Mouse (Mus musculus): ENCODE measurements at regions not wholly inside any gene's neighbourhood (a gene's known extent, or its start where the extent isn't known, plus 50 kb on each side); places are given as distances from the start of the nearest gene placed in this dataset.

DNA sequence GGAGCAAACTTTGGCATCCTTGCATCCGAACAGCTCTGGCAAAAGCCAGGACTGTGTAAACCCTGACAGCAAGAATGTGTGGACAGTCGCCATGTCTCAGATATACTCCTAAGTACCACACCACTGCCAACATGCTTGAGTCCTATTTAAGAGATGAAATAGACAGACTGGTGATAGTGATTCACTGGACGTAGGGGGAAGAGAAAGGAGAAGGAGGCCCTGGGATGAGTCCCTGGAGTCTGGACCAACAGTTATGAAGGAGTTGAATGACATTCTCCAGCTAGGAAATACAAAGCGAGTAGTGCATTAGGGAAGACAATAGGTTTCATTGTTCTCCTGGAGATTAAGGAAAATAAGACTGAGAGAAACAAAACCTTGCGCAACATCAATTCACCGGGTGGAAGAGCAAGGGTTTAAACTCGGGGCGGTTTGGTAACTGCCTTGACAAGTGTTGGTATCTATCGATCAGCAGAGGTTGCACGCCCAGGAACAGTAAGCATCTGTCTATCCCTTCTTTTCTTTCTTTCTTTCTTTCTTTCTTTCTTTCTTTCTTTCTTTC is 54.3 kb upstream of the Nrbf2 start:
- no peak for DNase-seq

DNA sequence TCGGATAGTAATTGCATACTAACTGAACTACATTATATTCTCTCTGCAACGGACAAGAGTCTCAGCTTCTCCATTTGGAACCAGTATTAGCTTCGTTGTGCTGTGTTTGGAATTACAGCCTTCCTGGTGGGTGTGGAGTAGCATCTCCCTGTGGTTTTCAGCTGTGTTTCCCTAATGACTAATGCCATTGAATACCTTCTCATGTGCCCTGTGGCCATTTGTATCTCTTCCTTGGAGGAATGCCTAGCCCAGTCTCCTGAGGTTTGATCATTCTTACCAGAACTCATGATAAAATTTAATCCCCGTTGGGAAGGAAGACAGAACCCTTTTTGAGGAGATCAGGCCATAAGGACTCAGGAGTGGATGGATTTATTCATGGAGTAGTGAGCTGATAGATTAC is 59.6 kb upstream of the Nrbf2 start:
- DNase-seq, result no peak

DNA sequence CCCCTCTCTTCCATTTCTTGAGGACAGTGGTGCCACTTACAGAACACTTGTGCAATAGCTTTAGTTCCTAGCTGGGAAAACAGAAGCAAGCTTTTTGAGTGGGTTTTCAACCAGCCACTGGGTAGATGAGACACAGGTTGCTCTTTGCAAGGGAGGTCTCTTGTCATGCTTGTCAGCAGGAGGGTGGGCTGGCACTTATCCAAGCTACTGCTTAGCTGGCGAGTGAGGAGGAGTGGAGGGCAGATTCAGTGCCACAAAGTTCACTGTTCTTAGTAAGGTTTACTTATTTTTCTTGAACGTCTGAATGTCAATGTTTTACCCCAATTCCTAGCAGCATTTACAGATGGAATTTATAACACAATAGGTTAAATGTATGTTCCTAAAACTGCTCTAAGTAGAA is 65.9 kb upstream of the Nrbf2 start:
- no peak for DNase-seq

DNA sequence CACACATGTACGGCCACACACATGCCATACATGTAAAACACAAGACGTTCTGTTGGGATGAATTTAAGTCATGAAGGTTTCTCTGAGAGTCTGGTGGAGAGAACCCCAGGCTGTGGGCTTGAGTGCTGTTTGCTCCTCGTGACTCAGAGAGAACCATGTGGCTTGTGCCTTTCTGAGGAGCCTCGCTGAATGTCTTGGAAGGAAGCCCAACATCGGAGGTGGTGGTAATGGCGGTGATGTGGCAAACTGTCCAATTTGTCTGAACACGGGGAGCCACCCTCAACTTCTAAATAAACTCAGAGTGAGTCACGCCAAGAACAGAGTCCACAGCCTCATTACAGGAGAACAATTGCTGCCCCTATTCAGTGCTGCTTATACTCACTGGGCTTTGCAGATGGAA is 75.7 kb upstream of the Nrbf2 start:
- DNase-seq, result no peak

DNA sequence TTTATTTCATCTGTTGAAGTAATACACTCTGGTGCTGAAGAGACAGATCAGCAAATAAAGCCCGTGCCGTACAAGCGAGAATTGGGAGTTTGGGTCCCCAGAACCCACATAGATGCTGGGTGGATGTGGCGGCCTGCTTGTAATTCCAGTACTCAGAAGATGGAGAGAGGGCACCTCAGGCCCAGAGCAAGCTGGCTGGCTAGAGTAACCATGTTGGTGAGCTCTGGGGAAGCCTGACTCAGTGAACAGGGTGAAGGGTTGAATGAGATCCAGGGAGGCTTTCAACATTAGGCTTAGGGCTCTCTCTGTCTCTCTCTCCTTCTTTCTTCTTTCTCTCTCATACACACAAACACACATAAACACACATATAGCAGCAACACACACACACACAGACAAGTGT is 76.2 kb upstream of the Nrbf2 start:
- no peak for DNase-seq

DNA sequence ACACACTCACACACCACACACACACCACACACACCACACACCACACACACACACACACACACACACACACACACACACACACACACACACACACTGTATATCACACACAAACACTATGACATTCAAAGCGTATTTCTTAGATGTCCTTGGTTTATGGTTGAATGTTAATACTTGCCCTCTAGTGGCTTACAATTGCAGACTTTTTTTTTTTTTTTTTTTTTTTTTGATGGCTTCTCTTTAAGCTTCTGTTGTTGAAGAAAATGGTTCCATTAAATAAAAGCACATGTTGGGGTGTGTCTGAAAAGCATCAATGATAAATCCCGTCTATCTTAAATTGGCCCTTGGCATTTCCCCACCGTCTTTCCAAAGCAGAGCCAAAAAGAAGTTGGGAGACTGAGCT is 79.5 kb upstream of the Nrbf2 start:
- no peak for DNase-seq

DNA sequence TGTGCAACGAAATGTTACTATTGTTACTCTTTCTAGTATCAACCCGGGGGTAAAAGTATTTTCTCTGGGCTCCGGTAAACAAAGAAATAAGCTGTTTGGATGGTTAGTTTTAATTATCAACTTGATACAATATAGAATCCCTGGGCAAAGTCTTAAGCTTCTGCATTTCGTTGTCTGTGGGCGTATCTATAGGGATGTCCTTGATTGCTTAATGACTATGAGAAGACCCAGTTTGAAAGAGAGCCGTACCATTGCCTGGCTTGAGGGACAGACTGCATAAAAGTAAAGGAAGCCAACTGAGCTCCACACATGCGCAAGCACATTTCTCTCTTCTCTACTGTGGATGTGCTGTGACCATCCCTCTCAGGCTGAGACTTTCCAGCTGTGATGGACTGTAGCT is 80.1 kb upstream of the Nrbf2 start:
- DNase-seq, result no peak

DNA sequence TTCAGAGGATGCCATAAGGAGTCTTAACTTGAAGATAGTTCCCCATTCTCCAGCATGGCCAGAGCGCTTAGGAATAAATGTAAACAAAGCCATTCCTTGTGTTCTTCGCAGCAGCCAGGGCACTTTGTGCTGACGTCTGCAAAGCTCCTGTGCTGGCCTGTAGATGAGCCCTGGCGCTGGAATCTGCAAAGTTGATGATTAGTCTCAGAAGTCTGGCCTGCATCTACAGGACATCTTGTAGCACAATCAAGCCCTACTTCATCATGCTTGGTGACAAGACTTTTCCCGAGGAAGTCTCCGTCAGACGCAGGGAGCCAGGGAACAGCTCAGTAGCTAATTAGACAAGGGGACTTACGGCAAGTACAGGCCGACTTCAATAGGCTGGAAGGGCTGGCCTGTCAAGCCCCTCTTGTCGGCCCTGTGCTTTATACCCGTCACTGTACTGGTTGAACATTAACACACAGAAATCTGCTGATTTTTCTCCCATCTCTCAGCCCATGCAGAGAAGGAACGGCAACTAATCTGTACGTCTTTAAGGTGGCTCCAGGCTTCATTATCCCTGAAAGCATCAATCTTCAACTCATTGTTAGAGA is 87.6 kb upstream of the Nrbf2 start:
- DNase-seq, result peak; percentile 38 to 57

DNA sequence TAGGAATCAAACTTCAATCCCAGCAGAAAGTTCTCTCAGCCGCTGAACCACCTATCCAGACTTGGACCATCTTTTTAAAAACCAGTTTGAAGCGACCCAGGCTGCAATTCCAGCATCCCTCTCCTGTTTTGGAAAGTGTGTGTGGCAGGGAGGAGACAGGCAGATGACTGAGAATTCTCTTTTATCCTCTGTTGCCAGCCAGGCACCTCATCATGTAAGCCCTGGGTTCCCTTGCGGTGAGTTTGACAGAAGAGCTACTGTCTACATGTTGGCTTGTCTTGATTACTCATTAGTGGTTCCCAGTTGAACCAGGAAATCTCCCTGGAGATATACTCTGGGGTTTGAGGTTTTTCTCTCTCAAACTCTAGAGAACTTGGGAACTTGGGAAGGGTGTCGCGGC is 91.5 kb upstream of the Nrbf2 start:
- no peak for DNase-seq

DNA sequence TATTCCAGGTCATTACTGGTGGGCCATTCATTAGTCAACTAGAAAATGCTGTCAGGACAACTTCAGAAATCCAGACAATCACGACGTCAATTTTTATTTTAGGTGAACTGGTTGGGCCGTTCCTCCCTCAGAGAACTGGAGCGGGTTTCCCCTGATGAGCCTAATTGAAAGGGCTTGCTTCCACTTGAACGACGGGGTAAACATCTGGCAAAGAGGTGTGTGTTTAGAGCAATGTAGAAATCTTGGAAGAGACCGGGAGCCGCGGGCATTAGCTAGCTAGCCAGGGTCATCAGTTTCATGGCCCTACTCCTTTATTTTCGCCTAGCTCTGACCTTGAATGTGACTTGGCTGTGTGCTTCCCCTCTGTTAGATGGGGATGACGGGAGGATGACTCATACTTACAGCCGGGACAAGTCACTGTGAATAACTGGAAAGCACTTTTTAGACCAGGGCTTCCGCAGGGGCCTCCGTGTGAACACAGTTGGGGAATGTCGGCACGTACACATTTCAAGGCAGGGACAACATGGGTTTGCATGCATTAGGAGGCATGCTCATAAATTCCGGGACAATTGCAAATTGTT is 92.6 kb upstream of the Nrbf2 start:
- DNase-seq, result no peak

DNA sequence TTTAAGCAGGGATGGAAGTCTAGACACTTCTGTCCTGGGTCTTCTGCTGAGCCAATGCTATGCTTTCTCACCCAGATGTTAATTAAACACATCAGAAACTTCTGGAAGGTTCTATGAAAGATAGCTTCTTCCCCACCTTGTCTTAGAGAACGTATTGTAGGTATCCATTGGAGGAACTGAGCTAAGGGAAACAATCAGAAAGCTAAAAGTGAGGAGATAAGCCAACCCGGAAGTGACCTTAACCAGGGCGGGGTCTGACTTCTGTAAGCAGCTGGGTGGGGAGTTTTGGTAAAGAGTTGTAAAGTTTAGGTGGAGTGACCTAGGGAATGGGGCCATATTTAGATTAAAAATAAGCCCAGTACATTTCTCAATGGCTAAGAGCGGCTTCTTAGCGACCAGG is 95.1 kb upstream of the Nrbf2 start:
- DNase-seq, result no peak

DNA sequence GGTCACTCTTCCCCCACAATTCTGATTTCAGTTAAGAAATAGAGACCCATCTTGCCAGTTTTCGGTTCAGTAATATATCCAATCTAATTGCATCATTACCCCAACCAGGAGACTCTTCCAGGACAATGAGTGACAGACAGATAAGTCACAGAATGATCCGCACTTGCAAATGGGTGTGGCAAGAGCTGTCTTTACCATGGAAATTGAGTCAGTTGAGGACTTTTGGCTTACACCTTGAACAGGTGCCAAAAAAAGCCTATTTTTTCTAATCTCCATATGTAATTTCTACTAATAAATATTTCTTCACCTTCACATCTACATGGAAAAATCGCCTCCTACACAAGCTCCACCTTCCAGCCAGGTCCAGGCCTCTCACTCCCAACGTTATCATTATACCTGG is 98.2 kb upstream of the Nrbf2 start:
- DNase-seq, result no peak

DNA sequence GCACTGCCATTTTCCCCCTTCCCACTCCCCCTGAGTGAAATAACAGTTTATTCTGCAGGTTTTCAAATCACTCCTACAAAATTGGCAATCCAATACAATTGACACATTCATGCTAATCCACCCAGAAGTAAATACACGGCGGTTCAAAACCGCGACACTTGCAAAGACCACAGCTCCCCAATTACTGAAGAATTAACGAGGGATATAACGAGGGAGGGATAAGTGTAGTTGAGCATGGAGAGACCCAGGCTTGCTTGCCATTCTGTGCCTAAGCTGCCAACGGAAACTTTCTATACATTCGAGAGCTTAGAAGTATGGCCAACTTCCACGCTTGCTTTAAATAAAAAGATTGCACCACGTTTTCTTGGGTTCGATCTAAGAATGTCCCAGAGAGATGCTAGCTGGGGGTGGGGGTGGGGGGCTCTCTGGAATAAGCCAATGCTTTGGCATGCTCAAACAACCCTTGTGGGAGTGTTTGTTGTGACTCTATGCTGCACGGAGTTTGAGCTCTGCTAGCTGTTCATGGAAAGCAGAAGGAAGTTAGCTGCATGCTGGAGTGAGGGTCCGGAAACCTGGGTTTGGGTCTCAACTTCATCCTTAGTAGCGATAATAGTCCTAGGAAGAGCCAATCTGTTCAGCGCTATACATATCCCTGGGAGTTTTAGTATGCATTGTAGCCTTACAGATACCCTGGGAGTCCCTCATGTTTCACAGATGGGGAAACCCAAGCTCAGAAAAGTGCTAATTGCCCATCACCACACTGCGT is 98.9 kb upstream of the Nrbf2 start:
- no peak for DNase-seq

DNA sequence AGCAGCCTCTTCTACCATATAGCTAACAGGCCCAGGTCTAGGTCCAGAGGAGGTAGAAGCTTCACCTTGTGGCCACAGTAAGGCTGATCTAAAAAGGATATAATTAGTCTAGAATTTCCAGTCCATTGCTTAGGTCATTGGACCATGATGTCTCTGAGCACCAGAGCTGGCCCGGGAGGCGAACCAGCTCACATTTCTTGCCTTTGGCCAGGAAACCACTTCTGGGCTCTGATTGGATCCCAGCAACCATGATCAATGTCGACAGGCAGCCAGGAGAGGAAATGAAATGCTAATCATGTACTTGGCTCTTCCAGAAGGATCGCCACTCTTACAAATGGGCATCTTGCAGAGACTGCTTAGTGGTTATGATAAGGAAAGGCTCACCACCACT is 99.5 kb upstream of the Nrbf2 start:
- peak; percentile 55 to 58 for DNase-seq

DNA sequence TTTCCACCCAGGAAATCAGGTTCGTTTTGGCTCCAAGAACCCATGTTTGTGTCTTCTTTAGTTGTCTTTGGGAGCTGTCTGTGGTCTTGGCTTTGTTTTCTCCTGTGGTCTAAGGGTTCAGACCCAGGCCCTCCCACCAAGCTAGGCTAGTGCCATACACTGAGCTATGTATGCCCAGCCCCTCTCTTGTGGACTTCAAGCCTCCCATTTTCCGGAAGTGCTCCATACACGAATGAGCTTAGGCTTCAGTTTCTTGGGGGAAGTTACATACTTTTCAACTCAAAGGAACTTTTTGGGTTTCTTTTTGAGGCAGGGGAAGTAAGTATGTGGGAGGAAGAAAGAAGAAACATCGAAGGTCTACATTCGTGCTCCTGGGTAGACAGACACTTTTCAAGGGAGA is 100.9 kb upstream of the Nrbf2 start:
- DNase-seq, result no peak

DNA sequence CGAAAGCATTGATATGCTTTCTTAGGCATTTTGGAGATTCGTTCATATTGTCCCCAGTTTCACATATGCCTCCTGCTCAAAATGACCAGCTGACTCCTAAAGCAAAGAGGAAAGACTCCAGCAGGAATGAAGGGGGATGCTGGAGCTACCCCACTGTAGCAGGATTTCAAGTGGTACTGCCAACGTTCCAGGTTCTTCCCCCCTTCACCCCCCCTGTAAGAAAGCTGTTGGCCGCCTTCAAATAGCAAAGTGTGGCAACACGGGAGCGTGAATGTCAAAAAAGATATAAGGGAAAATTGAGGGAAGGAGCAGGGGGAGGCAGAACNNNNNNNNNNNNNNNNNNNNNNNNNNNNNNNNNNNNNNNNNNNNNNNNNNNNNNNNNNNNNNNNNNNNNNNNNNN is 103.7 kb upstream of the Nrbf2 start:
- no peak for DNase-seq

DNA sequence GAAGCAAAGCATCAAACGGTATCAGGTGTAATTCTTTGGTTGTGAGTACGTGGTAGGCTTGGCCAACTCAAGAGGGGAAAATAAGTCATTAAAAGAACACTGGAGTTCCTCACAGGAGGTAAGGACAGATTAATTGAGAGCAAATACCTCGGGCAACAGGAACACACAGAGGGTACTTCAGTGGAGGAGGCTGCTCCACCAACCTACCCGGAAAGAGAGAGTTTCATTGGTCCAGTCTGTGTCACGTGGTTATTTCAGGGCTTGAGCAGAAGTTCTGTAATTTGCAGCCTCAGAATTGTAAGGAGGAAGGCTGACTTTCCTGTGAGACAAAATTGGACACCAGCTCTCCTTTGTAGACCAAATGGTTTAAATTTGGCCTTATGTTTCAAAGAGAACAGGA is 115.3 kb upstream of the Nrbf2 start:
- DNase-seq, result no peak

DNA sequence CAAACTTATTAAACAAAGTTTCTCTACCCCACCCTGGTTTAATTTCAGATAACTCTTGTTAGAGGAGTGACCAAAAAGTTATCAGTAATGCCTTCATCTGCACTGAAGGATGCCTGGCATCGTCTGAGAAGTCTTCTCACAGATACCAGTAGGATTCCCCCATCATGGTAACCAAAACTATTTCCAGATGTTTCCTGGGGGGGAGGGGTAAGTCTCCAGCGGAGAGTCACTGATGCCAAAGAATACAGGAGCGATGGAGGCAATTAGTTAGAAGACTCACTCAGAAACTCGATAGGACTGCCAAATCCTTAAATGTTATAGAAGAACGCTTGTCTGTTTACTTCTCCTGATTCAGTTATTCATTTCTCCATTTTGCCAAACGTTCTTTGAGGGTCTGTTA is 116.3 kb upstream of the Nrbf2 start:
- no peak for DNase-seq

DNA sequence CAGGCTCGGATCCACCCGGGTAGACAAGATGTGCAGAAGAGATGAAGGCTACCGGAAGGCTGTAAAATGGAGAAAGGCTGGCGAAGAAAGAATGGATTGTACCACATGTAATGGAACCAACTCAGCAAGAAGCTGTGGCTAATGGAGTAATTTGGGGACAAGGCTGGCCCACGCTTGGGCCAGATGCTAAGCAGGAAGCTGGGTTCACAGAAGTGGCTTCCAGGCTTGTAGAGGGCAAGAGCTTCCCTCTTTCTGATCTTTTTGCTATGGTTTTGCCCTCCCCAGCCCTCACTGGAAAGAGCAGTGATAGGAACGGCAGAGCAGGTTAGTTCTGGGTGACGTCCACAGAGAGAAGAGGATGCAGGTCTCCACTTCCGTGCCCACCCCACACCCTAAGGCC is 117.7 kb upstream of the Egr2 start:
- no peak for DNase-seq

DNA sequence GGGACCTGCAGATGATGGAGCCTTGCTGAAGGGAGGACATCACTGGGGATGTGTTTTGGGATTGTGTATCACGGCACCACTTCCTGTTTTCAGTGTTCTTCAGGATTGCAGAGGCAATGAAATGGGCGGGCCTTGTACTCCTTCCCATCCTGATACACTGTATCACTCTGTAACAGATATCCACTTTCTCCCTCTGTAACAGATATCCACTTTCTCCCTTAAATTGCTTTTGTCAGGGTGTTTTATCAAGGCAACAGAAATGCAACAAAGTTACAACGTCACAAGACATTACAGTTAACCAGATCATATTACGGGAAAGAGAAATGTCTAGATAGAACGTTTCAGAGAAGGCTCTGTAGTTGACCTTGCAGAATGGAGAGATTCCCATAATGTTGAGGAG is 114.5 kb upstream of the Egr2 start:
- no peak for DNase-seq

DNA sequence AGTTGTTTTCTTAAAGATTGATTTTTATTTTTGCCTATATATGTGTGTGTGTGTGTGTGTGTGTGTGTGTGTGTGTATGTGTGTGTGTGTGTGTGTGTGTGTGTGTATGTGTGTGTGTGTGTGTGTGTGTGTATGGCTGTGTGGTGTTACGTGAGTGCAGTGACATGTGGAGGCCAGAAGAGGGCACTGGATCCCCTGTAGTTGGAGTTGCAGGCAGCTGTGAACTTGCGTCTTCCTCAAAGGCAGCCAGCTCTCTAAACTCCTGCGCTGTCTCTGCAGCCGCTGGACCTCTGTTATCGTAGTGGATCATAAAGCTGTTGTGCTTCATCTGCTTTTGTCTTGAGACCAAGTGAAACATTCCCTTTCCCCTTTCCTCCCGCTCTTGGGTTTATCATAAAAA is 109.9 kb upstream of the Egr2 start:
- no peak for DNase-seq

DNA sequence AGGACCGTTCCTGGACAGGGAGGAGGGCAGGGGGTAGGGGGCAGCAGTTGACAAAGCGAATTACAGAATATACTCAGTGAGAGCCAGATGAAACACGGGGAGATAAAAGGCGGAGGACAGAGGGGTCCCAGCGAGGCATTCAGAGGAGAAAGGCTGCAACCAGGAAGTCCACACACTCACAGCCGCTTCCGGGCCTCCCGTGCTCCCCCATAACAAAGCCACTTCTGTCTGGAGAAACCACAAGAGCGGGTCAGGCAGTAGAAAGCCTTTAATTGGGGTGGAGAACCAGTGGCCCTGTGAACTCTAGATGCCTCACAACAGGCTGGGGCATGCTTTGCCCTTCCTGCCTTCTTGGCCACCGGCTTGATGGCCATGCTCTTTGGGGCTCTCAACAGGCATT is 108.1 kb upstream of the Egr2 start:
- no peak for DNase-seq

DNA sequence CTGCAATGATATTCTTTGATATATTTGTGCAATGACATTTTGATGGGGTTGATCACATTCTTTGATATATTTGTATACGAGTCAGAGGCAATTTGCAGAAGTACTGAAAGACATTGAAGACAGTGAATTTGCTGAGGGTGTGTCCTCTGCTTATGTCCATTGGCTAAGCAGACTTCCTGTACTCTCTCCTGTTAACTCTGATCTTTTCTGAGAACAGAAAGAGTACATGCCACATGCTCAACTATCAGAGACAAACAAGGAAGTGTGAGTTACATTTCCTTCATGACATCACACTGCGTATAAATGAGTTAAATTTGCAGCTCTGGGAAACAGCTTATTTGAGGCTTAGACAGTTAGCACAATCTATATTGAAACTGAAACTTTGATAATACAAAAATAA is 104.5 kb upstream of the Egr2 start:
- DNase-seq, result no peak

DNA sequence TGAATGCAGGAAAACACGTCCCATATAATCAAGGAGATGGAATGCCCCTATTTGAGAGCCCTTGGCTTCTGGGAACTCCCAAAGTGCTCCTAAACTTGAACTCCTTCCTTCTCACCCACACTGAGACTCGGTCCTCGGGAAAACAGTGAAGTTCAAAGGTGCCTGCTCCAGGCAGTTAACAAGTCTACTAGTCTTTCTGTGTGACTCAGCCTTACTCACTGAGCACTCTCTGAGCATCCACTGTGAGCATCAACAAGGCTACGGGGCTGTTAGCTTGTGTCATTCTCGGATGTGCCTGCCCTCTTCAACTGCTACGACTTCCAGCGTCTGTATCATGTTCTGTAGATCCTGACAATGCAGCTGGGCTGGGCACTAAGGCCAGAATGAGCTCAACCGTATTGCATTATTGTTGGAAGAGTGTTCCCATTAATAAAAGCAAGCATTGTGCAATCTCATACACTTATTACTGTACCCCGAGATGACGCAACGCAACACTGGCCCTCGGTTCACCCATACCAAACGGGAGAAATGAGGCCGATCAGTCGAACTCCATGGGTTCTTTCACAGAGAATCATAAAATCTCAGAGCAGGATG is 96.1 kb upstream of the Egr2 start:
- no peak for DNase-seq
